Mouse (Mus musculus): Measurements from ENCODE around the gene Olfr629.
"Not testable (repeated sequence)": the region's sequence is repeated elsewhere in the genome, so short reads cannot be mapped to it uniquely, and the experiment has no call there.

The Olfr629 gene

GRCm38 (mm10) chr7:103744843-103745242 is at the start of gene Olfr629:
Gene Olfr629 (minus strand): TSS chr7:103744943.
- DNase-seq, result no peak

- no peak for DNase-seq
Observed at GRCm38 (mm10) chr7:103792669-103793388, 48.1 kb upstream of the Olfr629 start.

- DNase-seq, result no peak
Observed at GRCm38 (mm10) chr7:103791721-103792120, 47.0 kb upstream of the Olfr629 start, which contains the start of gene Olfr67. Gene Olfr67 (minus strand): TSS chr7:103791821.

- DNase-seq, result no peak
Observed at GRCm38 (mm10) chr7:103779598-103779997, 34.9 kb upstream of the Olfr629 start, which contains the start of gene Olfr68. Gene Olfr68 (minus strand): TSS chr7:103779698.

GRCm38 (mm10) chr7:103777652-103778051 is 32.9 kb upstream of the Olfr629 start:
- not testable (repeated sequence) for DNase-seq

- no peak for DNase-seq
Observed at GRCm38 (mm10) chr7:103771494-103771893, 26.8 kb upstream of the Olfr629 start, which contains the start of gene Olfr69. Gene Olfr69 (minus strand): TSS chr7:103771594.

- not testable (repeated sequence) for DNase-seq
Observed at GRCm38 (mm10) chr7:103767687-103768086, 22.9 kb upstream of the Olfr629 start.

GRCm38 (mm10) chr7:103762212-103762611 is 17.5 kb upstream of the Olfr629 start:
- DNase-seq, result not testable (repeated sequence)

GRCm38 (mm10) chr7:103757233-103757632 is 12.5 kb upstream of the Olfr629 start, which contains the start of gene Olfr630:
Gene Olfr630 (minus strand): TSS chr7:103757333.
- DNase-seq, result no peak

- DNase-seq, result no peak
Observed at GRCm38 (mm10) chr7:103730074-103730473, 14.7 kb downstream of the Olfr629 start, which contains the start of gene Olfr628. Gene Olfr628 (plus strand): TSS chr7:103730374.

- DNase-seq, result not testable (repeated sequence)
Observed at GRCm38 (mm10) chr7:103716398-103716797, 28.3 kb downstream of the Olfr629 start.

- DNase-seq, result no peak
Observed at GRCm38 (mm10) chr7:103714371-103714770, 30.4 kb downstream of the Olfr629 start, which contains the start of gene Olfr243. Gene Olfr243 (plus strand): TSS chr7:103714671.

GRCm38 (mm10) chr7:103712024-103712423 is 32.7 kb downstream of the Olfr629 start:
- DNase-seq, result no peak

GRCm38 (mm10) chr7:103699469-103699868 is 45.3 kb downstream of the Olfr629 start:
- no peak for DNase-seq
